Mouse (Mus musculus): ENCODE measurements around the gene Oosp2.

Gene Oosp2

GRCm38 (mm10) chr19:11660459-11660858 is at the start of gene Oosp2:
Gene Oosp2, minus strand, starts transcription at chr19:11660559.
- no peak for DNase-seq

- DNase-seq = no peak
These were observed 38.0 kb upstream of the Oosp2 start for GRCm38 (mm10) chr19:11698342-11698741.

- no peak for DNase-seq
These were observed 36.4 kb upstream of the Oosp2 start, which contains the start of gene Oosp3 for GRCm38 (mm10) chr19:11696755-11697154. Gene Oosp3, plus strand, starts transcription at chr19:11697055.

- no peak for DNase-seq
These were observed 31.1 kb upstream of the Oosp2 start for GRCm38 (mm10) chr19:11691454-11691853.

- DNase-seq = peak in 1 of 2 experiments; percentile 9
These were observed 30.5 kb upstream of the Oosp2 start, which contains the start of gene Oosp1 for GRCm38 (mm10) chr19:11690839-11691238. Gene Oosp1, minus strand, starts transcription at chr19:11691150.

GRCm38 (mm10) chr19:11661562-11661961 is 1.2 kb upstream of the Oosp2 start:
- no peak for DNase-seq

- DNase-seq = no peak
These were observed 1.2 kb downstream of the Oosp2 start for GRCm38 (mm10) chr19:11659142-11659541.

GRCm38 (mm10) chr19:11649564-11649963 is 10.8 kb downstream of the Oosp2 start:
- no peak for DNase-seq

- DNase-seq = no peak
These were observed 14.2 kb downstream of the Oosp2 start for GRCm38 (mm10) chr19:11646166-11646565.

GRCm38 (mm10) chr19:11640732-11641131 is 19.6 kb downstream of the Oosp2 start, which contains the start of gene Ms4a3:
Gene Ms4a3, minus strand, starts transcription at chr19:11640851.
- no peak for DNase-seq

- DNase-seq = no peak
These were observed 21.3 kb downstream of the Oosp2 start for GRCm38 (mm10) chr19:11639038-11639437.

- no peak for DNase-seq
These were observed 24.8 kb downstream of the Oosp2 start for GRCm38 (mm10) chr19:11635572-11635971.

GRCm38 (mm10) chr19:11634330-11634729 is 26.0 kb downstream of the Oosp2 start:
- DNase-seq = no peak

GRCm38 (mm10) chr19:11633732-11634131 is 26.6 kb downstream of the Oosp2 start:
- DNase-seq = no peak

GRCm38 (mm10) chr19:11625231-11625630 is 35.1 kb downstream of the Oosp2 start:
- no peak for DNase-seq

GRCm38 (mm10) chr19:11624800-11625199 is 35.6 kb downstream of the Oosp2 start:
- DNase-seq = no peak

GRCm38 (mm10) chr19:11623551-11623950 is 36.8 kb downstream of the Oosp2 start, which contains the start of gene Ms4a2:
Gene Ms4a2, minus strand, starts transcription at chr19:11623719.
- no peak for DNase-seq

GRCm38 (mm10) chr19:11617983-11618382 is 42.4 kb downstream of the Oosp2 start:
- DNase-seq = no peak

- DNase-seq = no peak
These were observed 45.6 kb downstream of the Oosp2 start for GRCm38 (mm10) chr19:11614805-11615204.

- DNase-seq = no peak
These were observed 46.4 kb downstream of the Oosp2 start for GRCm38 (mm10) chr19:11613776-11614443.

- no peak for DNase-seq
These were observed 47.3 kb downstream of the Oosp2 start for GRCm38 (mm10) chr19:11613084-11613483.

- DNase-seq = no peak
These were observed 48.1 kb downstream of the Oosp2 start for GRCm38 (mm10) chr19:11612293-11612692.

- DNase-seq = peak in 1 of 2 experiments; percentile 23
These were observed 48.8 kb downstream of the Oosp2 start for GRCm38 (mm10) chr19:11611541-11611945.

GRCm38 (mm10) chr19:11608172-11608571 is 52.2 kb downstream of the Oosp2 start:
- peak in 1 of 2 experiments; percentile 62 for DNase-seq

- no peak for DNase-seq
These were observed 55.8 kb downstream of the Oosp2 start, which contains the start of gene Ms4a6d for GRCm38 (mm10) chr19:11604603-11605002. Gene Ms4a6d, minus strand, starts transcription at chr19:11604849.

Measured in spleen, adult 18-20 months (tissue).